Mouse (Mus musculus): ENCODE results near the gene Me1.

The Me1 gene

DNA sequence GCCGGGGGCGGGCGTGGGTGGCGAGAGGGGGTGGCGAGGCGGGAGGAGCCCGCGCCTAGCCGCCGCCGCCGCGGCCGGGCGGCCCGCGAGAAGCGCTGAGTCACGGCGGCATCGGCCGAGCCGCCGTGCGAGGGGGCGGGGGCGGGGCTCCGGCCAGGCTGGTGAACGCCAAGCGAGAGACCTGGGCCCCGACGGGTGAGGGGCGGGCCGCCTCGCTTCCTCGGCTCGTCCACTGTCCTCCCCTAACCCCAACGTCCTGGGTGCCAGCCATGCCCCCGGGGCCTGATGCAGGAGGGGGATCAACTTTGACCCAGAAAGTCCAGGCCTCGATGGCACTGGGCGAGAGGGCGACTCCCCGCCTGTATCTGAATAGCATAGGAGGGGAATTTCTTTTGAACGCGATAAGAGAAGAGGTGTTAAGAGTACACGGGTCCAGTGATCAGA lies at the start of gene Me1:
Gene Me1, minus strand, starts transcription at position 136 of the 444 bp plus-strand sequence.
- DNase-seq (ENCODE audit: low read depth) = no peak

DNA sequence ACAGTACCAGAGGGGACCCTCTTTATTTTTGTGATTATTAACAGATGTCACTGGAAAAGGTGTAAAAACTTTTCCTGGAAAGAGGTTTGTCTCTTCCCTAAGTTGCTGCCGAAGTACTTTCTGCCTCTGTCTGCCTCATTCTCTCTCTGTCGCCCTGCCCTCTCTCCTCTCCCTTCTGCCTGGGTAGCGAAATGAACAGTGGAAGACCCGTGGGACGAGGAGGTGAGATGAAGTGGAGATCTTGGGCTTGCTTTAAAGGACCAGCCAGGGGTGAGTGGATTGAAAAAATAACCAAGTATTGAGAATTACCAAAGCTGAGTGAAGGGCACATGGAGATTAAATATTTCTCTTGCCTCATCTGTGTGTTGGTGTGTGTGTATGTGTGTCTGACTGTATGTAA lies 48.3 kb upstream of the Me1 start:
- DNase-seq (ENCODE audit: low read depth) = no peak

DNA sequence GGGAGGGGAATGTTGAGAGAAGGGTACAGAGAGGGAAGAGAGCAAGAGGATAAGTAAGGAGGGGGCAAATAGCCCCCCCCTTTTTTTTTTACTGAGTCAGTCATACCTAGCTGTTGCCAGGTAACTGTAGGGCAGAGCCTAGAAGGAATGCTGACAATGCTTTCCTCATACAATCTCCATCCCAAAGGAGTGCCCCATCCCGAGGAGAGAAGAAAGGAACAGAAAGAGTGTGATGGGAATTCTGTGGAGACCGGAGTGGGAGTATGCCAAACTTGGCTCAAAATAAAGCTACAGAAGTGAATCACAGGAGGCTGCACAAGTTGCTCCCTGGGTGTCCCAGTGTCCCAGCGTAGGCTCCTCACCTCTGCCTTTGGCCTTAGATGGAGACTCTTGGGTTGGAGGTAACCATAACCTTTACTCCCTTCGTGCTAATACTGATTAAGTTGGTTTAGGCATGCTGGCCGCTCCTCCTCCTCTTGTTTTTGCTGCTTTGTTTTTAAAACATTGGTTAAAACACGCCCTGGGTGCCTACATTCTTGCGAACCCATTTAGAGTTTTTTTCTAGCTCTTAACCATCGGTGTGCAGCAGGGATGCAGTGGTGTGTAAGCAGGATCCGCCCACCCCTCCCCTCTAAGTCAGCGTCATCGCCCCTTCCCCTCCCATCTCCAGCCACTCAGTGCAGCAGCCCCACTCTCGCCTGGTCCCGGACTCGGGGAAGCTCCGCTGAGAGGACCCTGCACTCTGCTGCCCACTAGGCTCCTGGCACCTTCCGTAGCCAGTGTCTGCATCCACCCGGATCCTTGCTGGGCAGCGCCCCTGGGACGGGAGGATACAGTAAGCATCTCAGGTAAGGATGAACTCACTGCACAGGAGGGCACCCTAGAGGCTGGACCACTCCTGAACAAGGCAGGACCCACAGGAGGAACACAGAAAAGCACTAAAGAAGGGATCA lies 47.5 kb upstream of the Me1 start, which contains the start of gene Prss35:
Gene Prss35, plus strand, starts transcription at position 691 of the 953 bp plus-strand sequence.
- no peak for DNase-seq (ENCODE audit: low read depth)

DNA sequence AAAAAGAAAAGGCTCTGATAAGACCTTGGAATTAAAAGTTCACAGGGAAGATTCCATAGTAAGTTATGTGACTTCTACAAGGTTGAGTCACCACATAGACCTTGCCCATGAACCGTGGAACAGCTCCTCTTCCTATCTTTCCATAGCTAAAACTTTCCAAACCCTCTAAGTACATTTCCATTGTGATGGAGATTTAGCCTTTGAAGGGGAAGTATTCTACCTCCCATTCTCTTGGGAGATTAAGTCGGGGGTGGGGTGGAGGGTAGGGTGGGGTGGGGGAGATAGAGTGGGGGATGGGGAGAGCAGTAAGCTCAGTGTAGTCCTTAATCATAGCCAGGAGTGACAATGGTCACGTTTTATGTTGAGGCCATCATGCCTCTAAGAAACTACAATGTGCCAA lies 44.2 kb upstream of the Me1 start:
- no peak for DNase-seq (ENCODE audit: low read depth)

DNA sequence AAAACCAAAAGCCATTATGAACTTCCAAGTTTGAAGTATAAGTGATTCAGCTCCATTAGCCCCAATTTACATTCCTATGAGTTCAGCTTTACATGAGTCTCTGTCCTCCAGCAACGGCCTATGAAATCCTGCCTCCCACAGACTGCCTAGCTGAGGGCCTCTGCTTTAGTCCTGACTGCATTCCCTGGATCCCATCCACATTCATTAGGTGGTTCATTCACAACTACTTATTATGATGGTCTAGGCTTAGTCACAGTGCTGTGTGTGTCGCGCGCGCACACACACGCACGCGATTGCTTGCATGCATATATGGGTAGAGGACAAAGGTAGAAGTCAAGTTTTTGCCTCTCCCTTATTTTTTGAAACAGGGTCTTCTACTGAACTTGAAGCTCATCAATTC lies 43.0 kb upstream of the Me1 start:
- DNase-seq (ENCODE audit: low read depth) = no peak

- no peak for DNase-seq (ENCODE audit: low read depth)
These were observed 42.3 kb upstream of the Me1 start for GRCm38 (mm10) chr9:86738067-86738466.

DNA sequence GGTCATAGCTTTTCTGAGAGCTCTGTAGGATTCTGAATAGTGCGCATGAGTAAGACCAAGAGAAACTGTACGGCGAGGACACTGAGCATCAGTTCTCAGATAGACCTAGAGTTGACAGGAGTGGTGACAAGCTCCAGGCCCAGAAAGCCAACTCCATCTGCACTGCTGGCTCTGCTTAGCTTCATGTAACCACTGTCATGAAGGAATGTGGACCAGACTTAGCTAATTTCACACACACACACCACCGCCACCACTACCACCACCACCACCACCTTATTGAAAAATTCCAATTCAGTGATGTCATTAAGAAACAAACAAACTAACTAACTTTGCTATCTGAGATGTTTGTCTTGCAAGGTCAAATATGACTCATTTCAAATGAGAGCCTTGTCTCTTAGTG lies 41.2 kb upstream of the Me1 start:
- no peak for DNase-seq (ENCODE audit: low read depth)

DNA sequence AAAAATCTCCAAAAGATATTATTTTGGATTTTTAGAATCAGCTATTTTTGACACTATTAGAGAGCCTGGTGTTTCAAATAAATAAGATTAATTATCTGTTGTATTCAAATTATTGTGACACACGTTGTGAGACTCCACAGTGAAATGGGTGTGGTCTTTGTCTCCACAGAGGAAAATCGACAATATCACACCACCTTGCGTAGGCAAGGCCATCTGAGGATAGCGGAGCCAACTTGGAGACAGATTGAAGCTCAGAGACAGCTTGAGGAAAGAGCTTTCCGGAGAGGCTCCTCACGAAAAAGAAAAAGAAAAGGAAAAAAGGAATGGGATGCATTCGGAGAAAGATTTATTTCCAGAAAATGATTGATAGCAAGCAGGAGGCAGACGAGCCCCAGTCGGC lies 39.0 kb upstream of the Me1 start:
- DNase-seq (ENCODE audit: low read depth) = no peak

DNA sequence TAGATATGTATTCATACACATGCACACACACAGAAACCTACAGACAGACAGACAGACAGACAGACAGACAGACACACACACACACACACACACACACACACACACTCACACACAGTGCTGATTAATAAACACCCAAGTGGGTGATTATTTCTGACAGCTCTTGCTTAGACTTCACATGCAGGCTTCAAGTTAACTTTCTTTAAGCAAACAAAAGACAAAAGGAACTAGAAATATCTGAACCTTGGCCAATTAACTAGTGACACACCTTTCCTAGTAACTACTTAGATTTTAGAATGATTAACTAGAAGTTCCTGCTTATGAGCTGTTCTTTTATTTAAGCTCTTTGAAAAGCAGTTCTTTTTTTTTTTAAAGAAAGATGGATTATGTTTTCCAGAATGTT lies 38.6 kb upstream of the Me1 start:
- no peak for DNase-seq (ENCODE audit: low read depth)

GRCm38 (mm10) chr9:86729811-86730210 lies 34.1 kb upstream of the Me1 start:
- no peak for DNase-seq (ENCODE audit: low read depth)

DNA sequence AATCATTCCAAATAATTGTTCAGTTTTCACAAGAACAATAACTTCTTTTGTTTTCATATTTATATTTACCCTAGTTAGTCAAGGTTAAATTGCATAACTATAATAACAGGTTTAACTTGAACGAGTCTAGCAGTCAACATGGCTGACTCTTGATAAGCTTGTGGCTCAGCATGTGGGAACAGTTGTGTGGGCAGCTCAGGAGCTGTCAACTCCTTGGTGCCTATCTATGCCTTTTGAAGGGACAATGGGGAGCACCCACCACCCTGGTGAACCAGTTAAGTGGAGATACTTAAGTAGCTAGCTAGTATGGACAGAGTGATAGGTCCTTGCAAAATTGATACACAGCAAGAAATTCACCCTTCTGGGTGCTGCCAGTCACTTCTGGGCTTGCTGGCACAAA lies 33.3 kb upstream of the Me1 start:
- DNase-seq (ENCODE audit: low read depth) = no peak

DNA sequence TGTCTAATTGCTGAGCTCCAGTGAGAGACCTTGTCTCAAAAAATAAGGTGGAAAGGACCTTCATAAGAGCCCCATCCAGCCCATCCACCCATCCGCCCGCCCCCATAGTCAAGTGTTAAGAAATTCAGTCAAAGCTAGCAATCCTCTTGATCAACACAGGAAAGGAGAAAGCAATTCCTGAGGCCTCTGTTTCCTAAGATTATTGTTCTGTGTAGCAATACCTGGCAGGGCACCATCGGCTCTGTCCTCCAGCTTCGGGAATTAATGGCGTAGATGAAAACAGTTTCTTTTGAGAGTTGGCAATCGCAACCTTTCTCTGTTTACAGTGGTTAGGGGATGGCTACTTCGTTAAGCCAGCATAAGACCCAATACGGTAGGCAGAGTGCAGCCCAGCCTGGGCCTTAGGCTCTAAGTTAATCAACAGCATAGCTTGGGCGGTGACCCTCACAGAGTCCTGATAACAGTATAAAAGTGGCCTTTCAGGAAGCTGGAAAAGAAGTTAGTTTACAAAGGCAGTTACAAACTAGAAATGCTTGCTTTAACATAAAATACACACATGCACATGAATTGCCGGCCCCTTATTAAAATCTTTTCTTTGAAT lies 32.6 kb upstream of the Me1 start:
- no peak for DNase-seq (ENCODE audit: low read depth)

DNA sequence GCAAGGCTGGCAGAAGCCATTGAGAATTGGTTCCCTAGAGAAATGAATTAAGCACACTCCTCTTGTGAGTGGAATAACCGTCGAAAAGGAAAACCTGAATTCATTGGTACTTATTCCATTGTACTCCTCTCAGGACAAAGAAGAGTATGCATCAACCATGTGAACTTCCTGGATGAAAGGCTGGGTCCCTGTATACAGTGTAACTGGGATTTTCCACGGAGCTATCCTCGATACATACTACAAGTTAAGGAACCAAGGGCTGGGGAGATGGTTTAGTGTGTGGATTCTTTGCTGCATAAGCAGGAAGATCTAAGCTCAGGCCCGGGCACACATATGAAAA lies 30.6 kb upstream of the Me1 start:
- DNase-seq (ENCODE audit: low read depth) = no peak

- DNase-seq (ENCODE audit: low read depth) = no peak
These were observed 30.0 kb upstream of the Me1 start for GRCm38 (mm10) chr9:86725604-86726380.

DNA sequence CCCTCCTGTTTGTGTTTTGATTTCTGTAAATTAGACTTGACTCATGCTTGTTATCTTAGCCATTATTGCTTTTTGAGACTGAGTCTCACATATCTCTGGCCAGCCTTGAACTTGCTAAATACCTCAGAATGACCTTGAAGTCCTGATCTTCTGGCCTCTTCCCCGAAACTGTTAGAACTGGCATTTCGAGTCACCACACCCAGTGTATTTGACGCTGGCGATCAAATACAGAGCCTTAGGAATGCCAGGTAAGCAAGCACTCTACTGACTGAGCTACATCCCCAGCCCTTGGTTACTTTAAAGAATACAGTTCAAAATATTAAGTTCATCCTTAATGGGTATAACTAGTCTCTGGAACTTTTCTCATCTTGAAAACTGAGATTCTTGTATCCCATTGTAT lies 29.3 kb upstream of the Me1 start:
- DNase-seq (ENCODE audit: low read depth) = no peak

- DNase-seq (ENCODE audit: low read depth) = no peak
These were observed 25.0 kb upstream of the Me1 start for GRCm38 (mm10) chr9:86720794-86721193.

DNA sequence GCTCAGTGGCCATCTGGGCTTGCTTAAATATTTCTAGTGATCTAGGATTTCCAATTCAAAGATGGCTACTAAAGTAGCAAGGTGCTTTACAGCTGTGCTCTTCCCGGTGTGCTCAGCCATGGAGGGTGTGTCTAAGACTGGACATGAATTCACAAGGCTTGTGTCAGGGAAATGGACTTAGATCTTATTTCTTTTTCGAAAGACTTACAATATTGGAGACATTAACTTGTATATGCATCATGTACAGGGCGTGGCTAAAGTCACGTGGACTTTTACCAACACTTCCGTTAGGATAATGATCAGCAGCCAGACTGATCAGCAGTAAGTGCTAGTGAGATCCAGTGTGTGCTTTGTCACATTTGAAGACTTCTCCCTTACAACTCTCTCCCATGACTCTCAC lies 24.5 kb upstream of the Me1 start:
- no peak for DNase-seq (ENCODE audit: low read depth)

GRCm38 (mm10) chr9:86717119-86717518 lies 21.4 kb upstream of the Me1 start:
- no peak for DNase-seq (ENCODE audit: low read depth)

GRCm38 (mm10) chr9:86716540-86716939 lies 20.8 kb upstream of the Me1 start:
- no peak for DNase-seq (ENCODE audit: low read depth)

DNA sequence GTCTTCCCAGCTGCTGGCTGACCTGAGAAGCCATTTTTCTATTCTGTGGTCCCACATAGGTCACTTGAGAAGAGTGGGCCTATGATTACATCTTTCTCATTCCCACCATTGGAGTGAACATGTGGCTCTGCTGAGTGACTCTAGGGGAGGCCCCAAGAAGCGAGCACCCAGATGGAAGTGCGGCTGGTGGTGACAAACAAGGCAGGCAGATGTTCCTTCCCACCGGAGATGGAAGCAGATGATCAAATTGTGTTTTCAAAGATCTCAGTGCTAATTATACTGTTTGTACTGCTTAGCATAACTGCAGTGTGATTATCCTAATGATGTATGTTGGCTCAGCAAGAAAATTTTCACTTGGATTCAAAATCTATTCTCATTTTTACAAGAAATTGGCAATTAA lies 18.3 kb upstream of the Me1 start:
- DNase-seq (ENCODE audit: low read depth) = no peak

GRCm38 (mm10) chr9:86712648-86713047 lies 16.9 kb upstream of the Me1 start:
- no peak for DNase-seq (ENCODE audit: low read depth)

DNA sequence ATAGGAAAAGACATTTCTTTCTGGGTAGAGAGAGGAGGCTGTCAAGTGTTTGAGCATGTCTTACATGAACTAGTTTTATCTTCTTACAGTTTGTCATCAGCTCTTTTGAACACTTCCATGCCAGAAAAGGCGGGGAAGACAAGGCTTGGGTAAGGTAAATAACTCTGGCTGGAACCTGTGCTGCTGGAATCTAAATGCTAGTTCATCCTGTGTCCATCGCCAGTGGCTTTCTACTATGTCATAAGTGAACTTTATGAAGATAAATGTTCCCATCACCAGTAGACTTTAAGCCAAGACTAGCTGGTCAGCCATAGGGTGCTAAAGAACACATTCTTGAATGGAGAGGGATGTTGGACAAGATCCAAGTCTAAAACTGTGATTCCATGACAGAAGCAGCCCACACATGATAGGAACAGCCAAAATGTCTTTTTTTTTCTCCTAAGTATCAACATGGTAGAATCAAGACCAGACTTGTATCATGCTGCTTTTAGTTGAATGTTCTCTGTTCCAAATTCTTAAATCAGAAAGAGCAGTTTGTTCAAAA lies 14.4 kb upstream of the Me1 start:
- no peak for DNase-seq (ENCODE audit: low read depth)

- DNase-seq (ENCODE audit: low read depth) = peak; percentile 50
These were observed 13.2 kb upstream of the Me1 start for GRCm38 (mm10) chr9:86708921-86709320.
